Mouse (Mus musculus): ENCODE measurements around the gene Gm15085.
"Not testable (repeated sequence)": the region's sequence is repeated elsewhere in the genome, so short reads cannot be mapped to it uniquely, and the experiment has no call there.

Gm15085 gene

DNA sequence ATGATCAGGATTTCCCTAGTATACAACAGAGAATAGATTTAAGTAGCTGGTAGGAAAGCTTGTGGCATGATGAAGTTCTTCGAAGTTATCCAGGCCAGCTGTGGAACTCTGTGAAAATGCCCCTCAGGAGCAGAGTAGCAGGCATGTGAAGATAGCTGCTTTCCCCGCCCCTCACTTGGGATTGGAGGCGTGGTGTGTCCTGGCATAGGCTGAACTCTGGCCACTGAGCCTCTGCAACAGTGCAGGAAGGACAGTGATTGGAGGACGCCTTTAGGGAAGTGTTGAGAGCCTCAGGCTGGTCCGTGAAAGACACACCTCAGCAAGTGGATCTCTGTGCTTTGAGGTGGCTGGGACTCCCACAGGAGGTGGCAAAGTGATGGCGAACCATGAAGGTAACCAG is at the start of gene Gm15085:
Gene Gm15085 (plus strand): TSS at position 301 of the 400 bp plus-strand sequence.
- not testable (repeated sequence) for DNase-seq (ENCODE audit: low spot score in 2 of 2)
